Mouse (Mus musculus): ENCODE results near the gene Duoxa1. TPM values are rescaled to one million over a fixed set of nuclear protein-coding genes. Genes with fewer than 3 reads are reported as not detected.

Duoxa1 gene
- total RNA-seq, 2 experiments from 2014 or later = 0.28 to 0.95 TPM

GRCm38 (mm10) chr2:122255997-122256396, 57.5 kb downstream of the Duoxa1 start:
- H3K4me3 ChIP-seq = no peak overlapping the region
- no peak overlapping the region for H3K27ac ChIP-seq
- TF ChIP-seq CTCF (IDR thresholded peaks at IDR 0.05) = no peak
- intact Hi-C loops (cut with DNase I) = no loop called here
- no peak for DNase-seq

Other genes starting within 250 kb of the Duoxa1 start
- gene Spg11, start 195.3 kb downstream of the Duoxa1 start, total RNA-seq (2021) = 1 to 10 TPM; 5.7 to 6.3 TPM
- gene B2m, start 166.0 kb downstream of the Duoxa1 start, total RNA-seq (2021) = 10 to 100 TPM; 60.6 to 85.4 TPM
- not detected for gene Trim69, start 153.0 kb downstream of the Duoxa1 start, total RNA-seq (2021)
- gene Patl2, start 127.5 kb downstream of the Duoxa1 start, total RNA-seq (2021) = not detected
- gene Terb2, start 127.5 kb downstream of the Duoxa1 start, total RNA-seq (2021) = not detected
- gene Sord, start 79.0 kb downstream of the Duoxa1 start, total RNA-seq (2021) = 10 to 100 TPM; 50.5 to 71.2 TPM
- gene Duox2, start 15.3 kb downstream of the Duoxa1 start, total RNA-seq (2021) = under 1 TPM; 0.06 to 0.13 TPM
- gene Duoxa2, start 14.8 kb downstream of the Duoxa1 start, total RNA-seq (2021) = not detected
- under 1 TPM; 0.43 to 0.73 TPM for gene Duox1, start 1.9 kb upstream of the Duoxa1 start, total RNA-seq (2021)
- gene Shf, start 55.4 kb upstream of the Duoxa1 start, total RNA-seq (2021) = 1 to 10 TPM; 2.1 to 2.9 TPM
- gene Slc28a2, start 112.7 kb upstream of the Duoxa1 start, total RNA-seq (2021) = 1 to 10 TPM; 5.6 to 9.9 TPM
- gene Gm14085, start 171.2 kb upstream of the Duoxa1 start, total RNA-seq (2021) = under 1 TPM; 0.08 to 0.20 TPM

Measured in gastrocnemius, adult 2 months (tissue).